Mouse (Mus musculus) erythroblast, embryonic 14.5 days (primary cell): ENCODE results near the gene Psap. TPM values are rescaled to one million over a fixed set of nuclear protein-coding genes. Genes with fewer than 3 reads are reported as not detected.

Source experiments
- H3K27me3 ChIP-seq: 2 replicates; pipeline ENCODE4 v1.6.1; 2012; ENCODE audit warnings: inconsistent platforms; ENCODE audit not compliant: control insufficient read depth
- H3K36me3 ChIP-seq: 2 replicates; pipeline ENCODE4 v1.6.1; 2012; ENCODE audit warnings: mild to moderate bottlenecking, inconsistent platforms; ENCODE audit not compliant: control insufficient read depth
- H3K4me1 ChIP-seq: 2 replicates; pipeline ENCODE4 v1.6.1; 2012; ENCODE audit warnings: inconsistent platforms; ENCODE audit not compliant: control insufficient read depth
- H3K4me3 ChIP-seq: replicated peaks from 2 replicates; pipeline ENCODE3; 2012; ENCODE audit warnings: moderate library complexity, mild to moderate bottlenecking, inconsistent platforms
- H3K9me3 ChIP-seq: 2 replicates; pipeline ENCODE4 v1.6.1; 2012; ENCODE audit warnings: low read length, inconsistent platforms, mixed read lengths; ENCODE audit not compliant: control insufficient read depth
- GATA1 ChIP-seq: IDR thresholded peaks from 2 replicates; pipeline ENCODE4 v1.6.1; 2012; ENCODE audit warnings: low read length, inconsistent platforms, mixed read lengths
- TAL1 ChIP-seq: IDR thresholded peaks from 3 replicates; pipeline ENCODE4 v1.6.1; 2012; ENCODE audit warnings: low read length, inconsistent platforms, mixed read lengths
- polyA plus RNA-seq: library from polyadenylated mRNA; stranded (reverse); fragments of >175 nt; gene quantifications from 2 replicates; pipeline ENCODE4 v1.2.3, GENCODE M21; 2012

Psap gene
- polyA plus RNA-seq, 1 experiment = 8.6 TPM

DNA sequence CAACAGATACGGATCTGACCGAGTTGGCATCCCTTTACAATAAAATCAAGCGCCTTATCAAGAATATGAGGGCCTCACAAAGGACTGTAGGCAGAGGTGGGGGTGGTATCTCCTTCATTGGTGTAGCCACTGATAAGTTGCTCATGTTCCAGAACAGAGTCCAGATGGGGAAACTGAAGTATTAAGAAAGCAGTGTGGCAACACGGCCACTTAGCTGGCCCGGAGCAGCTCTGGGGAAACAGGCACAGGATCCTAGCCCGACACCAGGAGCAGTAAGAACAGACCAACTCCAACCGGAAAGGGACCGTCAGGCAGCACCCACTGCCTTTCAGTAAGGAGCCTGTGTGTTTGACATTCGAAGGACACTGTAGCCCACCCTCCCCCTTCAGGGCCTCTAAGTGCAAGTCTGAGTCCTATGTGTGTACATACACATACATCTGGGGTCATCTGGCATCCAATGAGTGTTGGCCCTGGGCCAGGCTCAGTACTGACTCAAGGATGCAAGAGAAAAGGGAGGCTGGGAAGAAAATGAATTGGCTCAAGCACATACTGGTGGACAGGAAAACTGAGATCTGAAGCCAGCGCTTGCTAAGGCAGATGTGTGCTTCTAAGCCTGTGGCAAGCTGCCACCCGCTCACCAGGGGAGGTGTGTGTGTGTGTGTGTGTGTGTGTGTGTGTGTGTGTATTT is 51.7 kb downstream of the Psap start:
- Histone ChIP-seq H3K9me3 (no peaks in the 10 kb centered on the region), H3K4me1 (peaks cover 3% of the 10 kb centered on the region), H3K36me3 (no peaks in the 10 kb centered on the region), H3K27me3 (no peaks in the 10 kb centered on the region; the same call in 1 of the 2 replicates), H3K4me3 (no peak overlapping the region)
- no peak for TF ChIP-seq TAL1
- TF ChIP-seq GATA1 = no peak

- H3K27me3 ChIP-seq = no peaks in the 10 kb centered on the region
- no peaks in the 10 kb centered on the region for H3K9me3 ChIP-seq
- peaks cover 3% of the 10 kb centered on the region; the same call in 1 of the 2 replicates for H3K4me1 ChIP-seq
- no peaks in the 10 kb centered on the region for H3K36me3 ChIP-seq
- no peak overlapping the region for H3K4me3 ChIP-seq
- TF ChIP-seq TAL1 (no peak), GATA1 (no peak)
Measured at GRCm38 (mm10) chr10:60334583-60334982, 57.2 kb downstream of the Psap start.

GRCm38 (mm10) chr10:60335021-60335420 is 57.6 kb downstream of the Psap start:
- Histone ChIP-seq H3K4me1 (peaks cover 3% of the 10 kb centered on the region; the same call in 1 of the 2 replicates), H3K36me3 (no peaks in the 10 kb centered on the region), H3K9me3 (no peaks in the 10 kb centered on the region), H3K4me3 (no peak overlapping the region), H3K27me3 (no peaks in the 10 kb centered on the region)
- TF ChIP-seq GATA1 (no peak), TAL1 (no peak)

- H3K27me3 ChIP-seq = no peaks in the 10 kb centered on the region
- H3K9me3 ChIP-seq = no peaks in the 10 kb centered on the region
- no peak for TF ChIP-seq GATA1
- no peak for TF ChIP-seq TAL1
- no peak overlapping the region for H3K4me3 ChIP-seq
- H3K4me1 ChIP-seq = peaks cover 12% of the 10 kb centered on the region
- no peaks in the 10 kb centered on the region for H3K36me3 ChIP-seq
Measured at GRCm38 (mm10) chr10:60341528-60341927, 64.1 kb downstream of the Psap start.

DNA sequence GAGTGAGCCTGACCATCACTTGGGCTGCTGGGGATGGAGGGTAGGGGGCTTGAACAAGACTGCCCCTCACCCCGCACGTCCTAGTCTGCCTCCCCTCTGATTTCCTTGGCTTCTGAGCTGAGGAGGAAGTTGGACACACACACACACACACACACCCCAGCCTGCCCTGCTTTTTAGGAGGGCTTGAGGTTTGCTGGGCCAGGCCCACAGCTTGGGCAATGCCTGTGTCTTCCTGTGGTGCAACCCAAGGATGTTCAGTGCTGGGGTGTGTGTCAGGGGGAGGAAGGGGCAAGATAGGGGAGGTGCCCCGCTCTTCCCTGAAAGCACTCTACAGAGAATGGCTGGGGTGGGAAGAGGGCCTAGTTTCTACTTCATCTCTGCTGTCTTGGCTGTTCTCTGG is 66.7 kb downstream of the Psap start:
- Histone ChIP-seq H3K36me3 (no peaks in the 10 kb centered on the region), H3K4me1 (peaks cover 38% of the 10 kb centered on the region), H3K9me3 (no peaks in the 10 kb centered on the region), H3K4me3 (no peak overlapping the region), H3K27me3 (peaks cover 6% of the 10 kb centered on the region)
- TF ChIP-seq GATA1 (no peak), TAL1 (no peak)

GRCm38 (mm10) chr10:60346056-60346455 is 68.6 kb downstream of the Psap start:
- H3K27me3 ChIP-seq = peaks cover 6% of the 10 kb centered on the region
- peaks cover 57% of the 10 kb centered on the region for H3K4me1 ChIP-seq
- peak overlapping the region; percentile 76 for H3K4me3 ChIP-seq
- no peak for TF ChIP-seq TAL1
- TF ChIP-seq GATA1 = no peak
- peaks cover 3% of the 10 kb centered on the region; the same call in 1 of the 2 replicates for H3K36me3 ChIP-seq
- H3K9me3 ChIP-seq = no peaks in the 10 kb centered on the region

DNA sequence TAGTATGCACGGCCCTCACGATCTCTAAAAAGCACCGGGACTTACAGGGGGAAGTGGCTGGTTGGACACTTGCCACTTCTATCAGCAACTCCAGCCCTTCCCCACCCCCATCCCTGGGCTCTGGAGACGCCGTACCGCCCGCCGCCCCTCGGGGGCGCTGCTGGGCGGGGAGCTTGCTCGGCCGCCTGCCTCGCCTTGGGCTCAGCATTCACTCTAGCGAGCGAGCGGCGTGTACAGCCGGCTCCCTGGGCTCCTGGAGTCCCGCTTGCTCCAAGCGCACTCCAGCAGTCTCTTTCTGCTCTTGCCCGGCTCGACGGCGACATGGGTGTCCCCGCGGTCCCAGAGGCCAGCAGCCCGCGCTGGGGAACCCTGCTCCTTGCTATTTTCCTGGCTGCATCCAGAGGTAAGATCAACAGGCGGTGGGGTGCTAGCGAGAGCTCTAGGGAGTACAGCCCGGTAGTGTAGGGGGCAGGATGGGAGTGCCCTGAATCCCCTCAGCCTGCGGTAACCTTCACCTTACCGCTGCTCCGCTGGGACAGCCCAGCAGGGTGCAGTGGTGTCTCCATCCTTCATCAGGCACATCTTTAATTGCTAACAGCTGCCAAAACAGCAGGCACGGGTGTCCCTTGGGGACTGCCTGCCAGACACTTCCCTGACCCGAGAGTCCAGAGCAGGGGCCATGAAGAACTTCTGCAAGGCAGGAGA is 69.4 kb downstream of the Psap start, which contains the start of gene Vsir:
Gene Vsir, plus strand, starts transcription at position 151 of the 705 bp plus-strand sequence.
- H3K4me1 ChIP-seq = peaks cover 63% of the 10 kb centered on the region
- no peaks in the 10 kb centered on the region for H3K9me3 ChIP-seq
- TF ChIP-seq TAL1 (no peak), GATA1 (no peak)
- H3K36me3 ChIP-seq = peaks cover 9% of the 10 kb centered on the region
- H3K27me3 ChIP-seq = peaks cover 6% of the 10 kb centered on the region
- H3K4me3 ChIP-seq = peak within 1 kb of the TSS; percentile 76

- Histone ChIP-seq H3K4me1 (peaks cover 69% of the 10 kb centered on the region), H3K36me3 (peaks cover 9% of the 10 kb centered on the region), H3K4me3 (peak overlapping the region; percentile 76)
Measured at GRCm38 (mm10) chr10:60347768-60348610, 70.6 kb downstream of the Psap start.

More at GRCm38 (mm10) chr10:60347768-60348610, 70.6 kb downstream of the Psap start:
- peak; percentile 76 for TF ChIP-seq GATA1
- TF ChIP-seq TAL1 = 0 out of 3 replicates have a peak, but pooled peaks have one; percentile 24
- no peaks in the 10 kb centered on the region for H3K9me3 ChIP-seq
- H3K27me3 ChIP-seq = peaks cover 6% of the 10 kb centered on the region
